Mouse (Mus musculus): Measurements from ENCODE around the gene Miga1. TPM values are rescaled to one million over a fixed set of nuclear protein-coding genes. Genes with fewer than 3 reads are reported as not detected.

Miga1 gene
- polyA plus RNA-seq, 1 experiment from 2014 or later, result 15.6 TPM

DNA sequence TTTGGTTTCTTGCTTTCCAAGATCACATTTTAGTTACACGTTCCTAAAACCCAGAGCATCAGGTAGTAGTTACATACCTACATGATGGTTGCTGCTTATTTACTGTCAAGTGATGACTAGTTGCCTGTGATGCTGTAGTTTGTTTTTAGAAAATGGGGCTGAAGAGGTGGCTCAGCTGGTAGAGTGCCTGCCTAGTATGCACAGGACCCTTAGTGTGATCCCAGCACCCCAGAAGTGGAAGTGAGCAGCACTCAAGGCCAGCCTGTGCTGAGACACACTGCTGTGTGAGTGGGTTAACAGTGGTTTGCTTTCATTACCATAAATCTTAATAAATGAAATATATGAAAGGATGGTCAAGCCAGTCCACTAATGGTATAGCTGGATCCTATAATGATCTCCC is 100.6 kb downstream of the Miga1 start:
- Histone ChIP-seq H3K27ac (no peak overlapping the region), H3K4me3 (no peak overlapping the region), H3K4me2 (no peak overlapping the region), H3K36me3 (peaks cover 50% of the 10 kb centered on the region), H3K4me1 (no peaks in the 10 kb centered on the region), H3K27me3 (no peaks in the 10 kb centered on the region), H3K9ac (no peak overlapping the region), H3K9me3 (no peaks in the 10 kb centered on the region)
- 93% methylated on average over 1 of the region's 1 CpGs for WGBS
- ATAC-seq (ENCODE audit: borderline replicate concordance, extremely low read depth, low FRiP score, low TSS enrichment), result no peak

GRCm38 (mm10) chr3:152238836-152239235 is 101.4 kb downstream of the Miga1 start:
- H3K27ac ChIP-seq, result no peak overlapping the region
- no peak overlapping the region for H3K9ac ChIP-seq
- no peaks in the 10 kb centered on the region for H3K4me1 ChIP-seq
- H3K4me3 ChIP-seq, result no peak overlapping the region
- peak; percentile 30; the same call in 1 of the 2 replicates for ATAC-seq (ENCODE audit: borderline replicate concordance, extremely low read depth, low FRiP score, low TSS enrichment)
- WGBS, result 38% methylated on average over 2 of the region's 2 CpGs
- no peaks in the 10 kb centered on the region for H3K9me3 ChIP-seq
- H3K27me3 ChIP-seq, result no peaks in the 10 kb centered on the region
- H3K36me3 ChIP-seq, result peaks cover 57% of the 10 kb centered on the region
- no peak overlapping the region for H3K4me2 ChIP-seq

- Histone ChIP-seq H3K27ac (no peak overlapping the region), H3K27me3 (no peaks in the 10 kb centered on the region), H3K4me1 (no peaks in the 10 kb centered on the region), H3K9me3 (no peaks in the 10 kb centered on the region), H3K36me3 (peaks cover 64% of the 10 kb centered on the region), H3K9ac (no peak overlapping the region), H3K4me2 (no peak overlapping the region), H3K4me3 (no peak overlapping the region)
- WGBS, result 89% methylated on average over 1 of the region's 1 CpGs
- ATAC-seq (ENCODE audit: borderline replicate concordance, extremely low read depth, low FRiP score, low TSS enrichment), result no peak
These were observed 104.4 kb downstream of the Miga1 start for GRCm38 (mm10) chr3:152235805-152236204.

GRCm38 (mm10) chr3:152235238-152235637 is 105.0 kb downstream of the Miga1 start:
- Histone ChIP-seq H3K9me3 (no peaks in the 10 kb centered on the region), H3K4me1 (no peaks in the 10 kb centered on the region), H3K4me3 (no peak overlapping the region), H3K27me3 (no peaks in the 10 kb centered on the region), H3K27ac (no peak overlapping the region), H3K36me3 (peaks cover 63% of the 10 kb centered on the region), H3K4me2 (no peak overlapping the region), H3K9ac (no peak overlapping the region)
- WGBS, result 83% methylated on average over 1 of the region's 1 CpGs
- no peak for ATAC-seq (ENCODE audit: borderline replicate concordance, extremely low read depth, low FRiP score, low TSS enrichment)

DNA sequence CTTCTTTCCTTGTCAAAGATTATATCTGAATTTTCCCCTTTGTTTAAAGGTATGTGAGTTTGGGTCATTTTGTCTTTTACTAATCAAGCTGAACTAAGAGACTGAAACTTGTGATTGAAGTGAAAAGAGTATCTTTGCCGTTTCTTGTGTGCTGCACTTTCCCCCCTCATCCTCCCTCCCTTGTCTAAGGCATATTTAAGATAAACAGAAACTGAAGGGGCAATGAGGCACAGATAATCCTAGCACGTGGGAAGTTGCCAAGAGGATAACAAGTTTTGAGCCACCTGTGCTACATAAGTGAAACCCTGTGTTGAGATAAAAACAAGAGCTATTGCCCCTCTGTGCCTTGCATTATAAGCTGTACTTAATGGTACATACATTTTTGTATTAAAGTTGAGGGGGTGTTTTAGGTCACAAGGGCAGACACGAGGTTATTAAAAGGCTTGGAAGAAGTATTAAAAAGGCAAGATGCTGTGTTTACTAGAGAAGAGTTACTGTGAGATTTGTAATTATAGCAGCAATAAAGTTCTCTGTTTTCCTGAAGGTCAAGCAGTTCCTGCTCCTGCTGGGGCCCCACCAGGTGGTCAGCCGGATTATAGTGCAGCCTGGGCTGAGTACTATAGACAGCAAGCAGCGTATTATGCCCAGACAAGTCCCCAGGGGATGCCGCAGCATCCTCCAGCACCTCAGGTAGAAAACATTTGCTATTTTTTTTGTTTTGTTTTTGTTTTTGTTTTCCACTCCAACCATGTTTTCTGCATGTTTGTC is 108.7 kb downstream of the Miga1 start:
- H3K36me3 ChIP-seq, result peaks cover 70% of the 10 kb centered on the region
- no peak overlapping the region for H3K9ac ChIP-seq
- WGBS, result 57% methylated on average over 6 of the region's 6 CpGs
- no peak overlapping the region for H3K4me2 ChIP-seq
- H3K4me1 ChIP-seq, result no peaks in the 10 kb centered on the region
- ATAC-seq (ENCODE audit: borderline replicate concordance, extremely low read depth, low FRiP score, low TSS enrichment), result no peak
- no peaks in the 10 kb centered on the region for H3K27me3 ChIP-seq
- no peaks in the 10 kb centered on the region for H3K9me3 ChIP-seq
- no peak overlapping the region for H3K4me3 ChIP-seq
- no peak overlapping the region for H3K27ac ChIP-seq

DNA sequence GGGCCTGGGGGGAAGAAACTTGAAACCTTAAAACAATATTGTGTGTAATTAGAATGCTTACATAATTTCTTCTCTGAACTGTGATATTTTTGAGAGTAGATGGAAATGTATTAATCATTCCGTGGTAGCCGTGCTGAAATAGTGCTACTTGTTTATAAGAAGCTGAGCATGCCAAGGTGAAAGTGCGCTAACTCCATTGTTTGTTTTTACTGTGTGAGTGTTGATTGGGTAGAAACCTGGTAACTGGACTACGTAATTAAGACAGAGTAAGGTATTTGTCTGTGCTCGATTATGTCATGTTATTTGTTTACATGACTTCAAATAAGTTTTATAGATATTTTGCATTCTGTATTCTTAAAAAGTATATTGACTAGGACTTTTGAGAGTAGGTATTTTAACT is 110.9 kb downstream of the Miga1 start:
- H3K27ac ChIP-seq, result no peak overlapping the region
- H3K27me3 ChIP-seq, result no peaks in the 10 kb centered on the region
- H3K4me1 ChIP-seq, result no peaks in the 10 kb centered on the region
- no peaks in the 10 kb centered on the region for H3K9me3 ChIP-seq
- WGBS, result 69% methylated on average over 5 of the region's 5 CpGs
- H3K4me3 ChIP-seq, result no peak overlapping the region
- no peak overlapping the region for H3K9ac ChIP-seq
- no peak for ATAC-seq (ENCODE audit: borderline replicate concordance, extremely low read depth, low FRiP score, low TSS enrichment)
- H3K4me2 ChIP-seq, result no peak overlapping the region
- H3K36me3 ChIP-seq, result peaks cover 80% of the 10 kb centered on the region

DNA sequence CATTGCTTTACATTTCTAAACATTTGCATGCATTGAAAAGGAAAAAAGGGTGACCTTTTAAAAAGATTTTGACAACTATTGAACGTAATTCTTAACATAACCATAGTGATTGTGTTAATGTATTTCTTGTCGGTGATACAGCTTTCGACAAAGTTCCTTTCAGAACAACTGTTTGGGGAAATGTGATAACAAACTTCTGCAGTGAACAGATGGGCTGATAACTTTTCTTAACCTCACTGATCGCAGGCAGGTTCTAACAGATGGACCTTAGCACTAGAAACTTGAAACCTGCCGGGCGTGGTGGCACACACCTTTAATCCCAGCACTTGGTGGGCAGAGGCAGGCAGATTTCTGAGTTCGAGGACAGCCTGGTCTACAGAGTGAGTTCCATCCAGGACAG is 111.4 kb downstream of the Miga1 start:
- Histone ChIP-seq H3K4me3 (no peak overlapping the region), H3K4me1 (no peaks in the 10 kb centered on the region), H3K27me3 (no peaks in the 10 kb centered on the region), H3K4me2 (no peak overlapping the region), H3K9me3 (no peaks in the 10 kb centered on the region), H3K27ac (no peak overlapping the region), H3K36me3 (peaks cover 81% of the 10 kb centered on the region), H3K9ac (no peak overlapping the region)
- ATAC-seq (ENCODE audit: borderline replicate concordance, extremely low read depth, low FRiP score, low TSS enrichment), result no peak
- WGBS, result 87% methylated on average over 7 of the region's 7 CpGs

GRCm38 (mm10) chr3:152225906-152226305 is 114.3 kb downstream of the Miga1 start:
- H3K36me3 ChIP-seq, result peaks cover 87% of the 10 kb centered on the region
- 88% methylated on average over 7 of the region's 7 CpGs for WGBS
- H3K27ac ChIP-seq, result no peak overlapping the region
- no peaks in the 10 kb centered on the region for H3K9me3 ChIP-seq
- ATAC-seq (ENCODE audit: borderline replicate concordance, extremely low read depth, low FRiP score, low TSS enrichment), result no peak
- no peaks in the 10 kb centered on the region for H3K27me3 ChIP-seq
- H3K4me1 ChIP-seq, result no peaks in the 10 kb centered on the region
- H3K4me3 ChIP-seq, result no peak overlapping the region
- H3K9ac ChIP-seq, result no peak overlapping the region
- no peak overlapping the region for H3K4me2 ChIP-seq

DNA sequence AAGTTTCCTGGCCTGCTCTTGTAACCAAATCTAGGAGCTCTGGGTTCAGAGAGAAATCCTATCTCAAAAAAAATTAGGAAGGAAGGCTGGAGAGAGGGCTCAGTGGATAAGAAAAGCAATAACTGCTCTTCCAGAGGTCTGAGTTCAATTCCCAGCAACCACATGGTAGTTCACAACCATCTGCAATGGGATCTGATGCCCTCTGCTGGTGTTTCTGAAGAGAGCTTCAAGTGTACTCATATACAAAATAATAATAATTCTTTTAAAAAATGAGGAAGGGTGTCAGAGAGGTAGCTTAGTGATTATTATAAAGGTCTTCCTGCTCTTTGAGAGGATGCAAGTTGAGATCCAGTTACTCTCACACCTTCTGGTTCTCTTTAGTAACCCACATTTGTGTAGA is 115.3 kb downstream of the Miga1 start:
- no peaks in the 10 kb centered on the region for H3K27me3 ChIP-seq
- no peaks in the 10 kb centered on the region for H3K9me3 ChIP-seq
- no peaks in the 10 kb centered on the region for H3K4me1 ChIP-seq
- no peak for ATAC-seq (ENCODE audit: borderline replicate concordance, extremely low read depth, low FRiP score, low TSS enrichment)
- peaks cover 90% of the 10 kb centered on the region for H3K36me3 ChIP-seq
- no peak overlapping the region for H3K4me2 ChIP-seq
- no peak overlapping the region for H3K4me3 ChIP-seq
- no peak overlapping the region for H3K27ac ChIP-seq
- no peak overlapping the region for H3K9ac ChIP-seq

Other genes with a start within 250 kb of the Miga1 start
- gene Gipc2, start 174.2 kb downstream of the Miga1 start, polyA plus RNA-seq (2015; fragmentation: Nextera tagmentation; extraction: Ambion mirVana), result 10.0 and 11.2 TPM in 2 replicates
- 38.2 and 41.4 TPM in 2 replicates for gene Dnajb4, start 130.1 kb downstream of the Miga1 start, polyA plus RNA-seq (2015; fragmentation: Nextera tagmentation; extraction: Ambion mirVana)
- 261 and 272 TPM in 2 replicates for gene Fubp1, start 130.0 kb downstream of the Miga1 start, polyA plus RNA-seq (2015; fragmentation: Nextera tagmentation; extraction: Ambion mirVana)
- 64.4 and 75.1 TPM in 2 replicates for gene Nexn, start 74.1 kb downstream of the Miga1 start, polyA plus RNA-seq (2015; fragmentation: Nextera tagmentation; extraction: Ambion mirVana)
- gene Usp33, start 6.1 kb upstream of the Miga1 start, polyA plus RNA-seq (2015; fragmentation: Nextera tagmentation; extraction: Ambion mirVana), result 49.5 and 50.6 TPM in 2 replicates
- 46.3 and 46.9 TPM in 2 replicates for gene Zzz3, start 55.1 kb upstream of the Miga1 start, polyA plus RNA-seq (2015; fragmentation: Nextera tagmentation; extraction: Ambion mirVana)

All from lung, embryonic 15.5 days (tissue).